Mouse (Mus musculus) heart, embryonic 10.5 days (tissue): Measurements from ENCODE around the gene Kdr. TPM values are rescaled to one million over a fixed set of nuclear protein-coding genes. Genes with fewer than 3 reads are reported as not detected.

ENCODE experiments used
- DNase-seq: peaks from one replicate; pipeline ENCODE4 v3.0.0-alpha.2; 2017; ENCODE audit warnings: low spot score
- H3K27ac ChIP-seq: fragments of 300-500 bp; sonication (generic); 2 replicates; pipeline ENCODE4 v1.5.1; 2016; ENCODE audit warnings: mild to moderate bottlenecking
- H3K27me3 ChIP-seq: fragments of 300-500 bp; sonication (generic); 2 replicates; pipeline ENCODE4 v1.6.1; 2016; ENCODE audit warnings: mild to moderate bottlenecking; ENCODE audit not compliant: poor library complexity, insufficient read depth, severe bottlenecking
- H3K36me3 ChIP-seq: fragments of 300-500 bp; sonication (generic); 2 replicates; pipeline ENCODE4 v1.6.1; 2016; ENCODE audit warnings: mild to moderate bottlenecking, moderate library complexity
- H3K4me1 ChIP-seq: fragments of 300-500 bp; sonication (generic); 2 replicates; pipeline ENCODE4 v1.6.1; 2016; ENCODE audit warnings: mild to moderate bottlenecking
- H3K4me3 ChIP-seq: fragments of 300-500 bp; sonication (generic); 2 replicates; pipeline ENCODE4 v1.5.1; 2016; ENCODE audit warnings: mild to moderate bottlenecking, moderate library complexity
- H3K9me3 ChIP-seq: fragments of 300-500 bp; sonication (generic); 2 replicates; pipeline ENCODE4 v1.6.1; 2016; ENCODE audit warnings: mild to moderate bottlenecking, moderate library complexity
- WGBS: fragments of 180-500 bp; shearing (Covaris S2); methylation state at CpG from one replicate; pipeline ENCODE4 v1.1.7; 2016; 5-methylcytosine and 5-hydroxymethylcytosine counted together
- polyA plus RNA-seq: library from polyadenylated mRNA; unstranded; fragments of >200 nt; fragmentation: Nextera tagmentation; extraction: Ambion mirVana; gene quantifications from 2 replicates; pipeline ENCODE4 v1.2.1, GENCODE M21; 2016

Kdr gene
- 36.7 and 48.1 TPM in 2 replicates for polyA plus RNA-seq

GRCm38 (mm10) chr5:75978374-75979100, at the start of gene Kdr:
Gene Kdr (minus strand): TSS chr5:75978458.
- Histone ChIP-seq H3K4me3 (peak within 1 kb of the TSS; percentile 79), H3K27me3 (peaks cover 55% of the 10 kb centered on the region), H3K4me1 (peaks cover 24% of the 10 kb centered on the region), H3K36me3 (no peaks in the 10 kb centered on the region), H3K27ac (peak within 1 kb of the TSS; percentile 84), H3K9me3 (no peaks in the 10 kb centered on the region)
- WGBS = under 1% methylated on average over 37 of the region's 37 CpGs
- DNase-seq = peak; percentile 91

- Histone ChIP-seq H3K27ac (no peak overlapping the region), H3K9me3 (no peaks in the 10 kb centered on the region), H3K4me3 (no peak overlapping the region), H3K27me3 (no peaks in the 10 kb centered on the region), H3K4me1 (peaks cover 27% of the 10 kb centered on the region), H3K36me3 (no peaks in the 10 kb centered on the region)
- DNase-seq = no peak
- 77% methylated on average over 6 of the region's 6 CpGs for WGBS
Observed at GRCm38 (mm10) chr5:76026805-76027204, 48.5 kb upstream of the Kdr start.

GRCm38 (mm10) chr5:76025996-76026665, 47.9 kb upstream of the Kdr start:
- no peak for DNase-seq
- Histone ChIP-seq H3K4me3 (no peak overlapping the region), H3K36me3 (no peaks in the 10 kb centered on the region), H3K9me3 (no peaks in the 10 kb centered on the region), H3K27ac (no peak overlapping the region), H3K4me1 (peaks cover 27% of the 10 kb centered on the region), H3K27me3 (no peaks in the 10 kb centered on the region)
- WGBS = 57% methylated on average over 4 of the region's 4 CpGs

- Histone ChIP-seq H3K4me1 (peaks cover 23% of the 10 kb centered on the region), H3K27ac (peak overlapping the region; percentile 76), H3K36me3 (no peaks in the 10 kb centered on the region), H3K9me3 (no peaks in the 10 kb centered on the region), H3K4me3 (peak overlapping the region; percentile 27; the same call in 1 of the 2 replicates), H3K27me3 (no peaks in the 10 kb centered on the region)
- 23% methylated on average over 14 of the region's 14 CpGs for WGBS
- no peak for DNase-seq
Observed at GRCm38 (mm10) chr5:76023011-76023773, 44.9 kb upstream of the Kdr start.

- Histone ChIP-seq H3K9me3 (no peaks in the 10 kb centered on the region), H3K4me1 (peaks cover 22% of the 10 kb centered on the region), H3K27ac (peak overlapping the region; percentile 76; the same call in 1 of the 2 replicates), H3K27me3 (no peaks in the 10 kb centered on the region), H3K4me3 (no peak overlapping the region), H3K36me3 (no peaks in the 10 kb centered on the region)
- DNase-seq = no peak
- WGBS = 89% methylated on average over 6 of the region's 6 CpGs
Observed at GRCm38 (mm10) chr5:76022436-76022835, 44.2 kb upstream of the Kdr start.

GRCm38 (mm10) chr5:76018321-76018720, 40.1 kb upstream of the Kdr start:
- Histone ChIP-seq H3K4me3 (no peak overlapping the region), H3K36me3 (no peaks in the 10 kb centered on the region), H3K27me3 (no peaks in the 10 kb centered on the region), H3K4me1 (peaks cover 10% of the 10 kb centered on the region), H3K9me3 (no peaks in the 10 kb centered on the region), H3K27ac (no peak overlapping the region)
- no peak for DNase-seq
- WGBS = 73% methylated on average over 5 of the region's 5 CpGs

- Histone ChIP-seq H3K27ac (peak overlapping the region; percentile 52; the same call in 1 of the 2 replicates), H3K27me3 (no peaks in the 10 kb centered on the region)
Observed at GRCm38 (mm10) chr5:76016086-76016485, 37.8 kb upstream of the Kdr start.

GRCm38 (mm10) chr5:76013881-76014431, 35.7 kb upstream of the Kdr start:
- Histone ChIP-seq H3K4me1 (no peaks in the 10 kb centered on the region), H3K4me3 (no peak overlapping the region), H3K27ac (peak overlapping the region; percentile 64; the same call in 1 of the 2 replicates), H3K9me3 (no peaks in the 10 kb centered on the region), H3K27me3 (no peaks in the 10 kb centered on the region), H3K36me3 (no peaks in the 10 kb centered on the region)
- DNase-seq = no peak
- WGBS = 49% methylated on average over 7 of the region's 7 CpGs

More at GRCm38 (mm10) chr5:76016086-76016485, 37.8 kb upstream of the Kdr start:
- WGBS = 48% methylated on average over 8 of the region's 8 CpGs
- Histone ChIP-seq H3K4me1 (no peaks in the 10 kb centered on the region), H3K4me3 (no peak overlapping the region), H3K36me3 (no peaks in the 10 kb centered on the region), H3K9me3 (no peaks in the 10 kb centered on the region)
- no peak for DNase-seq

GRCm38 (mm10) chr5:76006403-76006802, 28.1 kb upstream of the Kdr start:
- no peak overlapping the region for H3K4me3 ChIP-seq
- no peak overlapping the region for H3K27ac ChIP-seq
- H3K9me3 ChIP-seq = no peaks in the 10 kb centered on the region
- H3K27me3 ChIP-seq = no peaks in the 10 kb centered on the region
- DNase-seq = no peak
- H3K4me1 ChIP-seq = peaks cover 33% of the 10 kb centered on the region
- H3K36me3 ChIP-seq = no peaks in the 10 kb centered on the region
- 55% methylated on average over 7 of the region's 7 CpGs for WGBS

GRCm38 (mm10) chr5:75990212-75990611, 12.0 kb upstream of the Kdr start:
- Histone ChIP-seq H3K36me3 (no peaks in the 10 kb centered on the region), H3K27me3 (no peaks in the 10 kb centered on the region), H3K4me1 (no peaks in the 10 kb centered on the region), H3K9me3 (no peaks in the 10 kb centered on the region), H3K4me3 (no peak overlapping the region), H3K27ac (no peak overlapping the region)
- 76% methylated on average over 8 of the region's 8 CpGs for WGBS
- no peak for DNase-seq

GRCm38 (mm10) chr5:75987530-75987929, 9.3 kb upstream of the Kdr start:
- no peaks in the 10 kb centered on the region for H3K27me3 ChIP-seq
- H3K36me3 ChIP-seq = no peaks in the 10 kb centered on the region
- 83% methylated on average over 8 of the region's 8 CpGs for WGBS
- no peak overlapping the region for H3K27ac ChIP-seq
- no peak overlapping the region for H3K4me3 ChIP-seq
- H3K9me3 ChIP-seq = no peaks in the 10 kb centered on the region
- DNase-seq = no peak
- no peaks in the 10 kb centered on the region for H3K4me1 ChIP-seq

- H3K36me3 ChIP-seq = no peaks in the 10 kb centered on the region
- DNase-seq = peak; percentile 58
- no peak overlapping the region for H3K27ac ChIP-seq
- H3K9me3 ChIP-seq = no peaks in the 10 kb centered on the region
- H3K4me3 ChIP-seq = no peak overlapping the region
- peaks cover 24% of the 10 kb centered on the region for H3K4me1 ChIP-seq
- 63% methylated on average over 23 of the region's 23 CpGs for WGBS
- peaks cover 48% of the 10 kb centered on the region for H3K27me3 ChIP-seq
Observed at GRCm38 (mm10) chr5:75980521-75981311, 2.5 kb upstream of the Kdr start.
